Mouse (Mus musculus): ENCODE measurements at regions not wholly inside any gene's neighbourhood (a gene's known extent, or its start where the extent isn't known, plus 50 kb on each side); places are given as distances from the start of the nearest gene placed in this dataset.
"Not testable (repeated sequence)": the region's sequence is repeated elsewhere in the genome, so short reads cannot be mapped to it uniquely, and the experiment has no call there.

GRCm38 (mm10) chr17:9235141-9235571 lies 186.7 kb upstream of the Gm17728 start:
- in situ Hi-C loops (cut with MboI; ENCODE audit: unreplicated experiment in 2 of 2): no loop called here

GRCm38 (mm10) chr17:9258646-9259170 lies 163.2 kb upstream of the Gm17728 start:
- in situ Hi-C loops (cut with MboI; ENCODE audit: unreplicated experiment in 2 of 2): no loop called here

GRCm38 (mm10) chr17:9268776-9269175 lies 153.1 kb upstream of the Gm17728 start:
- in situ Hi-C loops (cut with MboI; ENCODE audit: unreplicated experiment in 2 of 2): no loop called here

- in situ Hi-C loops (cut with MboI; ENCODE audit: unreplicated experiment in 2 of 2): not testable (repeated sequence)
These were observed 143.8 kb upstream of the Gm17728 start for GRCm38 (mm10) chr17:9278046-9278445.

- in situ Hi-C loops (cut with MboI; ENCODE audit: unreplicated experiment in 2 of 2): no loop called here
These were observed 142.4 kb upstream of the Gm17728 start for GRCm38 (mm10) chr17:9279481-9279880.

- in situ Hi-C loops (cut with MboI; ENCODE audit: unreplicated experiment in 2 of 2): no loop called here
These were observed 140.0 kb upstream of the Gm17728 start for GRCm38 (mm10) chr17:9281891-9282290.

- in situ Hi-C loops (cut with MboI; ENCODE audit: unreplicated experiment in 2 of 2): no loop called here
These were observed 139.3 kb upstream of the Gm17728 start for GRCm38 (mm10) chr17:9282333-9283176.

GRCm38 (mm10) chr17:9286431-9286830 lies 135.4 kb upstream of the Gm17728 start:
- in situ Hi-C loops (cut with MboI; ENCODE audit: unreplicated experiment in 2 of 2): no loop called here

GRCm38 (mm10) chr17:9286834-9287233 lies 135.0 kb upstream of the Gm17728 start:
- in situ Hi-C loops (cut with MboI; ENCODE audit: unreplicated experiment in 2 of 2): no loop called here

- in situ Hi-C loops (cut with MboI; ENCODE audit: unreplicated experiment in 2 of 2): no loop called here
These were observed 134.2 kb upstream of the Gm17728 start for GRCm38 (mm10) chr17:9287682-9288081.

- in situ Hi-C loops (cut with MboI; ENCODE audit: unreplicated experiment in 2 of 2): no loop called here
These were observed 130.3 kb upstream of the Gm17728 start for GRCm38 (mm10) chr17:9291601-9292000.

GRCm38 (mm10) chr17:9292296-9292695 lies 129.6 kb upstream of the Gm17728 start:
- in situ Hi-C loops (cut with MboI; ENCODE audit: unreplicated experiment in 2 of 2): no loop called here

- in situ Hi-C loops (cut with MboI; ENCODE audit: unreplicated experiment in 2 of 2): no loop called here
These were observed 125.5 kb upstream of the Gm17728 start for GRCm38 (mm10) chr17:9296371-9296770.

- in situ Hi-C loops (cut with MboI; ENCODE audit: unreplicated experiment in 2 of 2): no loop called here
These were observed 123.6 kb upstream of the Gm17728 start for GRCm38 (mm10) chr17:9298231-9298630.

GRCm38 (mm10) chr17:9301101-9301501 lies 120.8 kb upstream of the Gm17728 start:
- in situ Hi-C loops (cut with MboI; ENCODE audit: unreplicated experiment in 2 of 2): no loop called here

- in situ Hi-C loops (cut with MboI; ENCODE audit: unreplicated experiment in 2 of 2): no loop called here
These were observed 113.4 kb upstream of the Gm17728 start for GRCm38 (mm10) chr17:9308507-9308906.

- in situ Hi-C loops (cut with MboI; ENCODE audit: unreplicated experiment in 2 of 2): no loop called here
These were observed 99.1 kb upstream of the Gm17728 start for GRCm38 (mm10) chr17:9322772-9323171.

GRCm38 (mm10) chr17:9328886-9329455 lies 92.9 kb upstream of the Gm17728 start:
- in situ Hi-C loops (cut with MboI; ENCODE audit: unreplicated experiment in 2 of 2): no loop called here

GRCm38 (mm10) chr17:9357572-9358159 lies 64.2 kb upstream of the Gm17728 start:
- in situ Hi-C loops (cut with MboI; ENCODE audit: unreplicated experiment in 2 of 2): no loop called here

Data from v-Abl transformed pro-B cells (cell line).